Mouse (Mus musculus) CH12.LX (cell line): Measurements from ENCODE around the gene Dpf3. TPM values are rescaled to one million over a fixed set of nuclear protein-coding genes. Genes with fewer than 3 reads are reported as not detected.

Source experiments
- DNase-seq: peaks from one replicate; pipeline ENCODE4 v3.0.0-alpha.2; 2013; ENCODE audit errors: extremely low read depth
- H3K27ac ChIP-seq: 2 replicates; pipeline ENCODE4 v1.5.1; 2012; ENCODE audit warnings: low read depth, mild to moderate bottlenecking, control low read depth, moderate library complexity; ENCODE audit not compliant: insufficient read depth
- H3K27me3 ChIP-seq: replicated peaks from 2 replicates; pipeline ENCODE3; 2012; ENCODE audit warnings: inconsistent platforms
- H3K36me3 ChIP-seq, 2 experiments: replicated peaks in 1 of 2; 2 replicates each; pipeline versions ENCODE3 to v1.6.1; 2012; ENCODE audit warnings: inconsistent platforms in 1 of 2, low read length in 1 of 2, mild to moderate bottlenecking in 1 of 2, mixed read lengths in 1 of 2, moderate library complexity in 1 of 2; ENCODE audit not compliant: control insufficient read depth in 1 of 2, insufficient read depth in 1 of 2
- H3K4me1 ChIP-seq, 2 experiments: 2 replicates each; pipeline ENCODE4 v1.6.1; 2012; ENCODE audit warnings: inconsistent platforms in 1 of 2, moderate library complexity in 1 of 2; ENCODE audit not compliant: insufficient read depth in 2 of 2, control insufficient read depth in 1 of 2
- H3K4me2 ChIP-seq: 2 replicates; pipeline ENCODE4 v1.6.1; 2012; ENCODE audit warnings: low read depth, mild to moderate bottlenecking, control low read depth; ENCODE audit not compliant: poor library complexity, insufficient read depth, severe bottlenecking
- H3K4me3 ChIP-seq, 3 experiments: fragments of 150-350 bp in 1 of 3; sonication (generic) in 1 of 3; replicated peaks in 1 of 3; 2 replicates each; pipeline versions ENCODE3 to v1.5.1; 2011 to 2012; ENCODE audit warnings: low read depth in 2 of 3, low read length in 2 of 3, mild to moderate bottlenecking in 2 of 3, moderate library complexity in 2 of 3, control low read depth in 1 of 3, improper control_type of control experiment in 1 of 3, inconsistent platforms in 1 of 3, mixed read lengths in 1 of 3; ENCODE audit not compliant: poor library complexity in 1 of 3
- H3K79me2 ChIP-seq: replicated peaks from 2 replicates; pipeline ENCODE4 v1.6.1; 2012; ENCODE audit warnings: mild to moderate bottlenecking, moderate library complexity; ENCODE audit not compliant: control insufficient read depth, poor library complexity, insufficient read depth, severe bottlenecking; ENCODE audit errors: extremely low read depth
- H3K9ac ChIP-seq: 2 replicates; pipeline ENCODE4 v1.6.1; 2012; ENCODE audit warnings: low read depth, mild to moderate bottlenecking, control low read depth, moderate library complexity; ENCODE audit not compliant: insufficient read depth
- H3K9me3 ChIP-seq: replicated peaks from 2 replicates; pipeline ENCODE3; 2012; ENCODE audit warnings: low read length, inconsistent platforms, mixed read lengths
- CHD1 ChIP-seq: IDR thresholded peaks from 2 replicates; pipeline ENCODE4 v1.6.1; 2012; ENCODE audit warnings: low read depth, low read length, improper control_type of control experiment, inconsistent platforms
- CTCF ChIP-seq, 2 experiments: IDR thresholded peaks in 1 of 2; conservative IDR thresholded peaks in 1 of 2; 2 replicates each; pipeline ENCODE4 v1.5.1; 2011 to 2012; ENCODE audit warnings: low read depth in 2 of 2, low read length in 2 of 2, improper control_type of control experiment in 1 of 2, inconsistent platforms in 1 of 2, mild to moderate bottlenecking in 1 of 2, moderate library complexity in 1 of 2
- E2F4 ChIP-seq: IDR thresholded peaks from 2 replicates; pipeline ENCODE4 v1.6.1; 2011; ENCODE audit warnings: low read depth, low read length, improper control_type of control experiment; ENCODE audit not compliant: insufficient replicate concordance
- ELF1 ChIP-seq: IDR thresholded peaks from 2 replicates; pipeline ENCODE4 v1.6.1; 2014; ENCODE audit warnings: low read depth, mild to moderate bottlenecking, inconsistent platforms, low read length, improper control_type of control experiment
- EP300 ChIP-seq: IDR thresholded peaks from 2 replicates; pipeline ENCODE4 v1.6.1; 2011; ENCODE audit warnings: low read length, improper control_type of control experiment
- HCFC1 ChIP-seq: IDR thresholded peaks from 2 replicates; pipeline ENCODE4 v1.6.1; 2012; ENCODE audit warnings: low read depth, mild to moderate bottlenecking, inconsistent platforms, low read length, improper control_type of control experiment
- MAFK ChIP-seq: IDR thresholded peaks from 2 replicates; pipeline ENCODE4 v1.6.1; 2011; ENCODE audit warnings: low read length, improper control_type of control experiment; ENCODE audit not compliant: insufficient replicate concordance
- MAX ChIP-seq: IDR thresholded peaks from 2 replicates; pipeline ENCODE4 v1.6.1; 2011; ENCODE audit warnings: low read length, improper control_type of control experiment
- MAZ ChIP-seq: IDR thresholded peaks from 2 replicates; pipeline ENCODE4 v1.6.1; 2012; ENCODE audit warnings: low read depth, mild to moderate bottlenecking, inconsistent platforms, low read length, improper control_type of control experiment, moderate library complexity
- MEF2A ChIP-seq: IDR thresholded peaks from 2 replicates; pipeline ENCODE4 v1.6.1; 2014; ENCODE audit warnings: low read depth, mild to moderate bottlenecking, inconsistent platforms, low read length, improper control_type of control experiment, borderline replicate concordance
- PAX5 ChIP-seq: IDR thresholded peaks from 2 replicates; pipeline ENCODE4 v1.6.1; 2012; ENCODE audit warnings: low read length, inconsistent platforms, mixed read lengths
- POLR2AphosphoS2 ChIP-seq: IDR thresholded peaks from 2 replicates; pipeline ENCODE4 v1.6.1; 2011; ENCODE audit warnings: low read depth, low read length, improper control_type of control experiment
- RAD21 ChIP-seq: IDR thresholded peaks from 2 replicates; pipeline ENCODE4 v1.6.1; 2011; ENCODE audit warnings: low read depth, mild to moderate bottlenecking, low read length, improper control_type of control experiment, moderate library complexity
- RCOR1 ChIP-seq: conservative IDR thresholded peaks from 2 replicates; pipeline ENCODE4 v1.6.1; 2012; ENCODE audit warnings: low read depth, mild to moderate bottlenecking, inconsistent platforms, low read length, improper control_type of control experiment
- SMC3 ChIP-seq: IDR thresholded peaks from 2 replicates; pipeline ENCODE4 v1.6.1; 2011; ENCODE audit warnings: low read depth, low read length, improper control_type of control experiment
- UBTF ChIP-seq: IDR thresholded peaks from 2 replicates; pipeline ENCODE4 v1.6.1; 2012; ENCODE audit warnings: low read depth, mild to moderate bottlenecking, inconsistent platforms, low read length, improper control_type of control experiment, moderate library complexity
- USF2 ChIP-seq: conservative IDR thresholded peaks from 2 replicates; pipeline ENCODE4 v1.6.1; 2011; ENCODE audit warnings: low read depth, low read length, improper control_type of control experiment
- ZKSCAN1 ChIP-seq: IDR thresholded peaks from 2 replicates; pipeline ENCODE4 v1.6.1; 2012; ENCODE audit warnings: low read depth, inconsistent platforms, low read length, improper control_type of control experiment, borderline replicate concordance
- ZMIZ1 ChIP-seq: IDR thresholded peaks from 2 replicates; pipeline ENCODE4 v1.6.1; 2012; ENCODE audit warnings: low read depth, mild to moderate bottlenecking, inconsistent platforms, low read length, improper control_type of control experiment
- dilution Hi-C: fragments of 300-500 bp; cut with MboI; formaldehyde crosslinking; loops from 2 replicates; pipeline ENCODE4 v1.14.3; 2020; ENCODE audit warnings: low sequenced_read_pairs; ENCODE audit not compliant: extremely low pct_unique_long_range_greater_than_20kb, extremely low pct_ligation_motif_present
- in situ Hi-C: fragments of 300-500 bp; cut with MboI; formaldehyde crosslinking; loops from 3 replicates; pipeline ENCODE4 v1.14.3; 2019; ENCODE audit warnings: low sequenced_read_pairs, low pct_ligation_motif_present, low pct_unique_long_range_greater_than_20kb, mixed read lengths
- polyA plus RNA-seq: library from polyadenylated mRNA; unstranded; fragments of >175 nt; gene quantifications from 2 replicates; pipeline ENCODE4 v1.2.1, GENCODE M21; 2012; ENCODE audit warnings: low read depth; ENCODE audit not compliant: insufficient read length
- total RNA-seq, 2 experiments: library from RNA; depleted of rRNA; stranded (reverse); fragments of 300-350 nt in 1 of 2; fragments of >200 nt in 1 of 2; gene quantifications; 2 replicates each; pipeline ENCODE4 v1.2.3; 2012 to 2014

The Dpf3 gene
- total and polyA plus RNA-seq, 3 experiments, result 0.42 to 1.2 (median 1.2) TPM

- Histone ChIP-seq H3K27ac (no peak overlapping the region), H3K9me3 (no peaks in the 10 kb centered on the region), H3K27me3 (no peaks in the 10 kb centered on the region), H3K79me2 (no peaks in the 10 kb centered on the region), H3K4me3 (no peak overlapping the region), H3K4me1 (peaks cover 13 to 15% of the 10 kb centered on the region in 2 experiments), H3K36me3 (peaks cover 24 to 85% of the 10 kb centered on the region in 2 experiments), H3K9ac (no peak overlapping the region), H3K4me2 (no peak overlapping the region)
- no peak for DNase-seq
- dilution Hi-C loops (no loop called here), in situ Hi-C loops (no loop called here)
- TF ChIP-seq E2F4 (no peak), USF2 (no peak), HCFC1 (no peak), MAX (no peak), CTCF (conservative IDR thresholded peaks at IDR 0.05 in 1 of 2, IDR thresholded peaks at IDR 0.05 in 1 of 2; ENCODE audit: low read depth in 2 of 2, low read length in 2 of 2) (no peak), ELF1 (no peak), MAFK (no peak), MAZ (no peak), MEF2A (no peak), ZMIZ1 (no peak), CHD1 (no peak)
These were observed 46.7 kb upstream of the Dpf3 start for GRCm38 (mm10) chr12:83534190-83534589.

GRCm38 (mm10) chr12:83532966-83533365 is 45.5 kb upstream of the Dpf3 start:
- H3K27ac ChIP-seq, result no peak overlapping the region
- dilution Hi-C loops, result no loop called here
- H3K9me3 ChIP-seq, result no peaks in the 10 kb centered on the region
- TF ChIP-seq EP300 (no peak), RCOR1 (no peak), ZKSCAN1 (no peak), MAFK (no peak), POLR2AphosphoS2 (no peak), HCFC1 (no peak)
- TF ChIP-seq, all 38 proteins: peak for 0
- Histone ChIP-seq H3K4me1 (peaks cover 13 to 15% of the 10 kb centered on the region in 2 experiments), H3K79me2 (no peaks in the 10 kb centered on the region), H3K4me2 (no peak overlapping the region), H3K4me3 (no peak overlapping the region), H3K9ac (no peak overlapping the region), H3K27me3 (no peaks in the 10 kb centered on the region), H3K36me3 (peaks cover 21 to 84% of the 10 kb centered on the region in 2 experiments)
- in situ Hi-C loops, result no loop called here
- no peak for DNase-seq

GRCm38 (mm10) chr12:83531992-83532391 is 44.5 kb upstream of the Dpf3 start:
- dilution Hi-C loops, result no loop called here

More at GRCm38 (mm10) chr12:83531992-83532391, 44.5 kb upstream of the Dpf3 start:
- H3K36me3 ChIP-seq, result peaks cover 20 to 83% of the 10 kb centered on the region in 2 experiments
- H3K27ac ChIP-seq, result no peak overlapping the region
- TF ChIP-seq USF2, result no peak
- TF ChIP-seq PAX5, result no peak
- TF ChIP-seq CTCF (conservative IDR thresholded peaks at IDR 0.05 in 1 of 2, IDR thresholded peaks at IDR 0.05 in 1 of 2; ENCODE audit: low read depth in 2 of 2, low read length in 2 of 2), result no peak
- no peak for TF ChIP-seq RAD21
- TF ChIP-seq UBTF, result no peak
- no peak for TF ChIP-seq SMC3
- no peak for TF ChIP-seq RCOR1
- no peaks in the 10 kb centered on the region for H3K79me2 ChIP-seq
- no peaks in the 10 kb centered on the region for H3K9me3 ChIP-seq
- H3K4me3 ChIP-seq, result no peak overlapping the region
- peaks cover 15% of the 10 kb centered on the region in 2 experiments for H3K4me1 ChIP-seq
- H3K4me2 ChIP-seq, result no peak overlapping the region
- H3K27me3 ChIP-seq, result no peaks in the 10 kb centered on the region
- no peak overlapping the region for H3K9ac ChIP-seq
- no peak for DNase-seq
- in situ Hi-C loops, result no loop called here
